ENCODE assay signal across 20 mouse cellular contexts in genomic region chr7:103682420-103682819, GRCm38 (mm10). TPM values are rescaled to one million over a fixed set of nuclear protein-coding genes. Genes with fewer than 3 reads are reported as not detected.
DNase-seq lines count a peak whose midpoint lies in the region.
"Had no signal": no experiment of that assay in that cellular context is flagged by ENCODE, and none has a peak within 500 bp of the region (broad histone marks: within the 10 kb centered on the region; RNA-seq: fewer than 3 reads in every experiment).

Olfr625-ps1 (plus strand) TSS chr7:103682720.

- peak; percentile 2 for DNase-seq in MN1 (ENCODE audit: low spot score)
- DNase-seq in gastrocnemius, postnatal 10 days = no peak
- DNase-seq: adrenal gland, adult 2 months; adrenal gland, adult 8-10 months; adrenal gland, postnatal 10 days; adrenal gland, postnatal 14 days; adrenal gland, postnatal 25 days; adrenal gland, postnatal 36 days; B cell, adult 2 months; cerebellum, adult 11 months; cerebellum, adult 11-12 months; cerebellum, adult 18-20 months; cerebellum, adult 2 months; cerebellum, adult 8-10 months had no signal

RNA-seq across cellular contexts. Expression of gene Olfr625-ps1, which starts in this region (rescaled TPM):
- not detected for total RNA-seq in gastrocnemius, postnatal 10 days (2021)
- total RNA-seq: adrenal gland, adult 18-20 months; adrenal gland, adult 2 months; adrenal gland, adult 8-10 months; adrenal gland, postnatal 10 days; adrenal gland, postnatal 14 days; adrenal gland, postnatal 25 days; adrenal gland, postnatal 36 days; adrenal gland, postnatal 4 days; CH12.LX; ES-E14; G1E; MEL had no signal
